Mouse (Mus musculus): ENCODE results near the gene 1700003E16Rik. TPM values are rescaled to one million over a fixed set of nuclear protein-coding genes. Genes with fewer than 3 reads are reported as not detected.

1700003E16Rik gene
- total RNA-seq, 2 experiments from 2014 or later: not detected

DNA sequence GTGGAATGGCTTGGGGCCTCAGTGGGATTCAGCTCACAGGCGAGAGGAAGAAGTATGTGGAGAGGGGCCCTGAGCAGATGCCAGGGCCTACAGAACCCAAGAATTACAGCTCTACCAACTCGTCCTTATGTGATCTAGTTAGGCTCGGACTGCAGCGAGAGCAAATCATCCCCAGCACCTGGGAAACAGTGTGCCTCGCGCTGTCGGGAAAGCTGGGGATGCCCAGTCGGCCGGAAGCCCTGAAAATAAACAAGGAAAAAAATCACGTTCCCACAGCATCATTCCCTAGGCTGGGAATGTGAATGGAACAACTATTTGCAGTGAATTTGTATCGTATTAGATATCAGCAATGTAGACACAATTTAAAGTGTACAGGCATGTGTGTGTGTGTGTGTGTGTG is 50.1 kb downstream of the 1700003E16Rik start:
- no peak for DNase-seq

DNA sequence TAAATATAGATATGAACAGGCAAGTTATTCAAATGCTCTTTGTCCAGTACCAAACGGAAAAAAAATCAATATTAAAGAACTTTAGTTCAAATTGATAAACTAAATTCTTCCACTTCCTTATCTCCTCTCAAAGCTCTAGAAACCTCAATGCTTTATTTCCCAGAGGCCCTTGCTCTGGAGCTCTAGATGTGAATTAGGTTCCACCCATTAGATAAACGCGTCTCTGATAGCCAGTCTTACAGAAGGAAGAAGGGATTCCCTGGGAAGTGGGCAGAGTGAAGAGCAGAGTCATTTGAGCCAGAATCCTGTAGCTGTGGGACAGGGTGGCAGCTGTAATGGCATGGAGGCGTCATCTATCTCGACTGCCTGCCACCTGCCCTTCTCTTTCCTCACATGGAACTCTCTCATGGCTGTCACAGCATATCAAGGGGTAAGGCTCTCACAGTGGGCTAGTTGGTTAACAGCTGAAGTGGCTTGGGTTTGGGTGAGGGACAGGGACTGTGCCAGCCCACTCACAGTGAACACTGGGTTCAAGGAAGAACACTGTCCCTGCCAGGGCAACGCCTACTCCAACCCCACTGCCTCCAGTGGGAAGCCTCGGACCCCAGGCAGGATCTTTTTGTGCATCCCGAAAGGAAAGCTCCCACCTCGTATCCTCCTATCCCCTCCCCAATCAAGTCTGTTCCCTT is 51.3 kb downstream of the 1700003E16Rik start:
- no peak for DNase-seq

DNA sequence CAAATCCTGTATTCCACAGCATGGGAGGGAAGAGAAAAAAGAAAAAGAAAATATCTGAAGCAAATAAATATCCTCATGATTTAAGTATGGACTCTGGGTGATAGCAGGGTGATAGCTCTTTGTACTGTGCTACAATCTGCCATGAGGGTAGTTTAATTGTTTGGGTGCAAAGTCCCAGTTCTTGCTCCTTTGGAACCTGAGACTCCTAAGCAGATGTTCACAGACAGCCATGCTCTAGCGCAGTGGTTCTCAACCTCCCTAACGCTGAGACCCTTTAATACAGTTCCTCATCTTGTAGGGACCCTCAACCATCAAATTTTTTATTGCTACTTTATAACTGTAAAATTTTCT is 51.8 kb downstream of the 1700003E16Rik start:
- no peak for DNase-seq

DNA sequence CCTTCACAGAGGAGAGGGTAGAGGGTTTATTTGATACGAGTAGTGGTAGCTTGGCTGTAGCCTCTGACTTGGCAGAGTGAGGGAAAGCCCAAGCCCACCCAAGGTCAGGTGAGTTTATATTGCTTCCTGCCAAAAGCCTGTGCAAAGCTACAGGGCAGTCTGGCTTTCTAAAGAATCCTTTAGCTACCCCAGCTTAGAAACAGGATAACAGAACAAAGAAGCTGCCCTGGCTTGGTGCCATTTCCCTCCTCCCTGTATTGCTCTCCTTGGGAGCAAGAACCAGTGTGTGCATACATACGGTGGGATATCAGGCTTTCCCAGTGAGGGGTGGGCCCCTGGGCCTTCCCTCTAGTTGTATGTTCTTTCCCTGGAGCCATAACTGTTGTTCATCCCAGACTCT is 54.3 kb downstream of the 1700003E16Rik start:
- DNase-seq: no peak

DNA sequence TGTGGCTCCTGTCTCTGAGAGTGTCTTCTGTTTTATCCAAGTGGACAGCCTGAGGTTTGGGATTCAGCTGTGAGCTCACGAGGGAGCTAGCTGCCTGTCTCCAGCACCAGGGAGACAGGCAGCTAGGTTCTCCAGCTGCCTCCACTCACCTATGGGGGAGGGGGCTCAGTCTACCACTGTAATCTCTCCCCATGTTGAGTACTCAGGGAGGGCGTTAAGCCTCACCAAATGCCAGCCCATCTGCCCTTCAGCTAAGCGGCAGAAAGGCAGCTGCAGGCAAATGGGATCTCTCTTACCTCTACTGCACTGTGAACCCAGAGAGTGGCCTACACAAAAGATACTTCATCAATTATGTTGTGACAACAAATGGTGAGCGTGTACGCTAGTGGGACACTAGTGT is 55.3 kb downstream of the 1700003E16Rik start:
- DNase-seq: no peak

Other genes with a start within 250 kb of the 1700003E16Rik start
- under 1 TPM; 0.13 to 0.51 TPM for gene Sema4f, start 216.6 kb upstream of the 1700003E16Rik start, total RNA-seq (2021)
- gene M1ap, start 209.5 kb upstream of the 1700003E16Rik start, total RNA-seq (2021): not detected
- gene Dok1, start 122.9 kb upstream of the 1700003E16Rik start, total RNA-seq (2021): 1 to 10 TPM; 1.9 to 2.6 TPM
- 1 to 10 TPM; 4.2 to 5.3 TPM for gene Loxl3, start 122.2 kb upstream of the 1700003E16Rik start, total RNA-seq (2021)
- gene Aup1, start 101.9 kb upstream of the 1700003E16Rik start, total RNA-seq (2021): 10 to 100 TPM; 71.8 to 82.5 TPM
- gene Htra2, start 101.1 kb upstream of the 1700003E16Rik start, total RNA-seq (2021): 10 to 100 TPM; 16.5 to 18.4 TPM
- under 1 TPM; 0.26 to 0.51 TPM for gene Dqx1, start 98.6 kb upstream of the 1700003E16Rik start, total RNA-seq (2021)
- gene Tlx2, start 86.1 kb upstream of the 1700003E16Rik start, total RNA-seq (2021): not detected
- gene Pcgf1, start 78.5 kb upstream of the 1700003E16Rik start, total RNA-seq (2021): 1 to 10 TPM; 6.7 to 7.1 TPM
- not detected for gene Lbx2, start 70.0 kb upstream of the 1700003E16Rik start, total RNA-seq (2021)
- gene Ccdc142, start 54.8 kb upstream of the 1700003E16Rik start, total RNA-seq (2021): 1 to 10 TPM in 1 of 2 experiments, under 1 TPM in 1; 0.54 to 1.7 TPM
- gene Gm42688, start 54.8 kb upstream of the 1700003E16Rik start, total RNA-seq (2021): 1 to 10 TPM; 1.0 TPM
- gene Mrpl53, start 47.4 kb upstream of the 1700003E16Rik start, total RNA-seq (2021): 100 to 1,000 TPM; 109 to 113 TPM
- 1 to 10 TPM; 6.5 to 8.1 TPM for gene Mogs, start 40.9 kb upstream of the 1700003E16Rik start, total RNA-seq (2021)
- gene Wbp1, start 34.8 kb upstream of the 1700003E16Rik start, total RNA-seq (2021): 10 to 100 TPM; 37.8 to 38.2 TPM
- gene Ino80b, start 31.0 kb upstream of the 1700003E16Rik start, total RNA-seq (2021): 10 to 100 TPM in 1 of 2 experiments, 1 to 10 TPM in 1; 4.8 to 14.0 TPM
- 10 to 100 TPM in 1 of 2 experiments, 1 to 10 TPM in 1; 7.9 to 14.4 TPM for gene Rtkn, start 20.9 kb upstream of the 1700003E16Rik start, total RNA-seq (2021)
- 1 to 10 TPM; 1.2 to 1.4 TPM for gene Wdr54, start within 50 bp of the 1700003E16Rik start, total RNA-seq (2021)
- 100 to 1,000 TPM; 118 to 126 TPM for gene Dctn1, start 9.5 kb downstream of the 1700003E16Rik start, total RNA-seq (2021)
- not detected for gene Slc4a5, start 63.4 kb downstream of the 1700003E16Rik start, total RNA-seq (2021)
- gene Mthfd2, start 169.5 kb downstream of the 1700003E16Rik start, total RNA-seq (2021): 1 to 10 TPM; 4.4 to 4.8 TPM
- 10 to 100 TPM; 11.3 to 11.5 TPM for gene Mob1a, start 169.6 kb downstream of the 1700003E16Rik start, total RNA-seq (2021)
- 100 to 1,000 TPM; 236 to 237 TPM for gene Bola3, start 192.7 kb downstream of the 1700003E16Rik start, total RNA-seq (2021)

All from gastrocnemius, postnatal 25 days (tissue).